Mouse (Mus musculus): ENCODE results near the gene Gm5941.
A peak's percentile ranks its signal among the peaks of the same experiment; 100 is the strongest.
"Not testable (repeated sequence)": the region's sequence is repeated elsewhere in the genome, so short reads cannot be mapped to it uniquely, and the experiment has no call there.

Gene Gm5941

GRCm38 (mm10) chrX:92489649-92490048, at the start of gene Gm5941:
Gene Gm5941, plus strand, starts transcription at chrX:92489949.
- not testable (repeated sequence) for DNase-seq

GRCm38 (mm10) chrX:92460496-92460895, 29.3 kb upstream of the Gm5941 start:
- no peak for DNase-seq

- DNase-seq, result no peak
These were observed 25.0 kb upstream of the Gm5941 start for GRCm38 (mm10) chrX:92464773-92465172.

GRCm38 (mm10) chrX:92498254-92498653, 8.5 kb downstream of the Gm5941 start:
- peak; percentile 1 for DNase-seq

- DNase-seq, result no peak
These were observed 38.1 kb downstream of the Gm5941 start for GRCm38 (mm10) chrX:92527826-92528225.
